Mouse (Mus musculus) cerebellum, adult 2 months (tissue): ENCODE data around the gene Rpl18.

Source experiments
- CTCF ChIP-seq: fragments of 200-500 bp; IDR thresholded peaks from 2 replicates; pipeline ENCODE4 v1.5.1; 2011; ENCODE audit warnings: low read depth, mild to moderate bottlenecking, control low read depth, low read length, moderate library complexity, borderline replicate concordance; ENCODE audit not compliant: insufficient read depth
- POLR2A ChIP-seq: fragments of 200-500 bp; IDR thresholded peaks from 2 replicates; pipeline ENCODE4 v1.6.1; 2011; ENCODE audit warnings: low read length, control low read depth, borderline replicate concordance; ENCODE audit not compliant: insufficient read depth

GRCm38 (mm10) chr7:45716952-45717917 is 2.0 kb downstream of the Rpl18 start:
- TF ChIP-seq POLR2A (no peak), CTCF (no peak)
